Mouse (Mus musculus) heart, adult 9 months (tissue): ENCODE measurements around the gene Rep15.
A peak's percentile ranks its signal among the peaks of the same experiment; 100 is the strongest.

Experiments used
- DNase-seq, 2 experiments: peaks; one replicate each; pipeline ENCODE4 v3.0.0; 2022; ENCODE audit warnings: low spot score in 2 of 2

The Rep15 gene

DNA sequence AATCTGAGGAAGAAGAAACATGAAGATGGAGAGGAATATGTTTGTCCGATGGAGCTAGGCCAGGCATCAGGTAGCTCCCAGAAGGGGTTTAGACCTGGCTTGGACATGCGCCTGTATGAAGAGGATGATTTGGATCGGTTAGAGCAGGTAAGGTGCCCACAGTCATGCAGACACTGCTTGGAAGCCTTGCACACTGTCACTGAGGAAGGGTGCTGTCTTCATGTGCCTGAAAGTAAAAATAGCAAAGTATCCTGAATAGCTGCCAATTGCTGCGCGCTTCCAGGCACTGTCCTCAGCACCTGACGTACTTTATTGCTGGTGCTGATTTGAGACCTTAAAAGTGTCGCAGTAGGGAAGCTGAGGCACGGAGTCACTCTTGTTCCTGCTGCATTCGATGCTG lies 2.8 kb upstream of the Rep15 start:
- DNase-seq, result peak; percentile 25 to 55

DNA sequence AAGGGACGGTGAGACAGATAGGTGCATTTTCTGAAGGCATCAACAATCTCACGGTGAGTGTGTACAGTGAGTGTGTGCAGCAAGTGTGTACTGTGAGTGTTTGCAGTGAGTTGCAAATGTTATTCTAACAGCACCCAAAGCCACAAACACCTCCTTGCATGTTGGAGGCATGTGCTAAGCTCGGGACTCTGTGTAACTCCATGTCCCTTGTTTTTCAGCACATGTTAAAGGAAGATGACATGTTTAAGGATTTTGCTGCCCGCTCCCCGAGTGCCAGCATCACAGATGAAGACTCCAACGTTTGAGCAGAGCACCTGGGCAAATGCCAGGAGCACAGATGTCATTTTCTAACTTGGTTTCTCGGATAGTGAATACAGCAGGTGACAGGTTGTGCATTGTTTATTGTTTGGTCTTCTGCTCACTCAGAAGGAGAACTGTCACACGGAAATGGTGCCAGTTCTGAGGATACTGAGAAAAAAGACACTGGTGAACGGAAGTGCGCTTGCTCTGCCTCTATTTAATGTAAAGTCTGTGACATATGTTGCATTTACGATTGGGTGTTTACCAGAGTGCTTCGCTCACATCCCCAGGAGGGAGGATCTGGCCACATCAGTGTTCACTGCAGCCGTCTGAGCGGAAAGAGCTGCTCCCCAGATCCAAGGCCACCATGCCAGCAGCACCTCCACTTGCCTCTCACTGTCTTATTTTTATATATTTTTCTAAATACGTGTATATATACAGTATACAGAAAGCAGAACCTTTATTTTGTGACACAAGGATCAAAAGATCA lies 2.1 kb upstream of the Rep15 start:
- DNase-seq, result no peak

DNA sequence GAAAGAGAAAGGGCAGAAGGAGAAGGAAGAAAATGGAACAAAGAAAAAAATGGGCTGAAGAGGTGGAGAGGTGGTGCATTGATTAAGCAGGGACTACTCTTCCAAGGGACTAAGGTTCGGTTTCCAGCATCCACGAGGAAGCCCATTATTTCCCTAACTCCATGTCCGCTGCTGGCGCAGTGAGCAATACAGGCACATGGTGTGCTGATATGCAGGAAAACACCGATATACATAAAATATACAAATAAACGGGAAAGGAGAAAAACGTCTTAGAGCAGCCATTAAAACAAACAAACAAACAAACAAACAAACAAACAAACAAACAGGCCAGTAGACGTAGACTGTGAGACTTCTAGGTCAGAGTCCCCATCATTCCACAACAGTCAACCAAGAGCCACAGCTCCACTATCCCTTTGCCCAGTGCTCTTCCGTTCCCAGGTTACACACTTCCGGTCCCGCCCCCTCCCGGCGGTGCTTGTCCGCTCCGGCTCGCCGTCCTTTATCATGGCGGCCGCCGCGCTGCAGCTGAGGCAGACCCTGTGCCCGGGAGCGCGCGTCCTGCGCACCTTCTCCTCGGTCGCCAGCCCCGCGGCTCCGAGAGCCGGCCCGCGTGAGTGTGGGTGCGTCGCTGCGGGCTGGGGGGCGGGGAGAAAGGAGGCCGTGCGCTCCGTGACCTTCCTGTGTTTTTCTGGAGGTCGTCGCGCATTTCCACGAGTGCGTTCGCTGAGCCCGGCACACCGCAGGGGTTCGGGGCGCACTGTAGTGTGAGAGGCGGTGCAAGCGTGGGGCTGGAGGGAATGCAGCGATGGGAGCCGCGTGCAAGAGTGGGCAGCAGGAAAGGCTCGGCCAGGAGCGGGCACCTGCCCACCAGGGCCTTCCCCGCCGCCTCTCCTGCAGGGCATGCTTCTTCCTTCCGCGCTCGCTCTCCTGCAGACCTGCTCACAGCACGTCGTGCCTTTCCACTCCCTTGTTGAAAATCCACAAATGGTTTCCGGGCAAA lies 10.2 kb downstream of the Rep15 start, which contains the start of gene Mrps35:
TSS of gene Mrps35 (plus strand) at position 474 of the 1,000 bp plus-strand sequence.
- peak; percentile 72 to 86 for DNase-seq

DNA sequence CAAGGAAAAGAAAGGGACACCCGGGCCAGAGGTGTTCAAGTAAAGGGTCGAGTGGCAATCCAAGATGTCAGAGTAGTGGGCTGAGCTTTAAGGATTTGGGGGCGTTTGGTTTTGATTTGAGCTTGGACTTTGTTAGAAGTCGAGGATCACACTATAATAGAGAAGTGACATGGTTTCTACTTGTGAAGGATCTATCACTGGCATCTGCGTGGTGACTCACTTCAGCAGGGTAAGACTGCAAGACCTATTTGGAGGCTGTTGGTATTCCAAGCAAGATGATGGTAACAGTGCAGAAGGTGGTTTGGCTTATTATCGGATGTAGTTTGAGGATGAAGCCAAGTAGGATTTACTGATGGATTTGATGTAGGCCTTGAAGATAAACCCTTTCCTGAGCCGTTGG lies 11.2 kb downstream of the Rep15 start:
- DNase-seq, result no peak

DNA sequence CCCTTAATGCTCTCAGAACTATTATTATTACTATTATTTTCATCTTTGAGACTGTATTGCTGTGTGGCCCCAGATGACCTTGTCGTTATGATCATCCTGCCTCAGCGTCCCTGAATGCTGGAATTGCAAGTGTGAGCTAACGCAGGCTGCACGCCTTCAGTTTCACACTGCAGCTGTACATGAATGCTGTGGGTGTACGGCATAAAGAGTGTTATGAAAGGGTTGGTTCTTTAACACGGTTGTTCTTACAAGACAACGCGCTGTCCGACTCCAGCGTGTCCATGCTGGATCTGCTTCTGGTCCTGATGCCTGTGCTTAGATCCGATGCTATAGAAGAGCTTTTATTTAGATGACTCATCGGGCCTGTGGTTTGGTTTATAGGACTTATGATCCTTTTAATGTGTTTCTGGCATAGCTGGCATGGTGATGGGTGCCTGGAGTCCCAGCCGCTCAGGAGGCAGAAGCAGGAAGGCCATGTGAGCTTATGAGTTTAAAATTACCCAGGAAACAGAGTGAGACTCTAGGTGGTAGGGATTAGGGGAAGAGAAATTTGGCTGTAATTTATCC lies 16.9 kb downstream of the Rep15 start:
- no peak for DNase-seq

DNA sequence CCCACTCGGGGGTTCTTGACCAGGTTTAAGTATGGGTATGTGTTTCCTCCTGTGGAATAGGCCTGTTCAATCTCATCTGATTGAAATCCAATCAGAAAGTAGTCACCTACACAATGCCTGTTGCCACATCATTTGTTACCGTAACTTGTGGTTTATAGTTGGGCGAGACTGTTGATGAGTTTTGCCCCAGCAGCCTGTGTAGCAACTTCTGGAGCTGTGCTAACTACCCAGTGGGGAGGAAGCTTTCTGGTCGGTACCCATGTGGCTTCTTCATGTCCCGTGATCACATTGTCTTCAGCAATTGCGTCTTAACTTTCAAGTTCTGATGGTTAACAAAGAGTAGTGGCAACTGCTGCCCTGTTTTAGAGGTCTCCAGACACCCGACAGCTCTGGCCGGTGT lies 19.3 kb downstream of the Rep15 start:
- no peak for DNase-seq

DNA sequence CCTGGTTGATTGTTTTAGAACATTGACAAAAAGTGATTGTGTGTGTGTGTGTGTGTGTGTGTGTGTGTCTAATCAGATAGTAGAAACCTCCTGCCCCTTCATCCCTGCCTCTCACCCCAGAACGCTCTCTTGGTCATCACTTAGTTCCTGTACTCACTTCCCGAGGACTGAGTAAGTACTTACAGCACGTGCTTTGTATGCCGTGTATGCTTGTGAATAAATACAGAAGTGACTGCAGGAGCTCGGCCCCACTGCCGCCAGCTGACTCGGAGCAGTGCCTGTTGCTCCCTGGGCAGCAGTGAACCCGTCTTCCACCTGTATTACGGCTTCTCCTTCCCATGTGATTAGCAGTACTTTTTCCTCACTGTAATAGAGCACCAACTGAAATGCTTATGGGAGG lies 20.1 kb downstream of the Rep15 start:
- DNase-seq, result no peak

DNA sequence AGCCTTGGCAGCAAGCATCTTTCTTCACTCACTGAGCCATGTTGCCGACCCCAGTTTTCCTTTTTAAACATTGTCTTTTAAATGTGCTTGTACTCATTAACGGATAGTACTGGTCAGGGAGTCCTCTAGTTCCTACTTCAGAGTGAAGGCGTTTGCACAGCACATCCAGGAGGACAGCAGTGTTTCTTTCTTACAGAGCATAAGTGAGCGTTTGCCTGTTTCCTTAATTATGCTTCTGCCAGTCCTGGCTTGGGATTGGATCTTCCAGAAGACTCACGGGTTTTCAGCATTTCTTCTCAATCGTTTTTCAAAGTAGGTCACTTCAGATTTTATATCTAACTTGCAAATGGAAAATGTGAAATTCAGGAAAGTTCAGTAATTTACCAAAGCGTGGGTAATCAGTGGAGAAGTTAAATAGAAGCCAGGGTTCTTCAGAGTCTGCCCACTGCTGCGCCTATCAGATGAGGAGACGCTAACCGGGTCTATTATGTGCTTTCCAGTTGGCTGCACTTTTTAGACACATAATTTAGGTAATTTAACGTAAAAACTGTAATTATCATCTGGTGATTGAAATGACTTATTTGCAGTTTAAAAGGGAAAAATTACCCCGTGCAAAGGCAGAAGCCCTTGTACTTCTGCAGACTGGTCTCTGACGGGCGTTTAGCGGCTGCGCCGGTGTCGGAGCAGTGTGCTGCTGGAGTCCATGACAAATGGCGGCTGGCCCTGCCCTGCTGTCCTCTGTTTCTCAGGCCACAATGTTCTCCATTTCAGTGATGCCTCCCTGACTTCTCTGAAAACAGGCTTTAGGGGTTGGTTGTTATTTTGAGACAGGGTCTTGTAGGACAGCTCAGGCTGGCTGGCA lies 21.6 kb downstream of the Rep15 start:
- no peak for DNase-seq

DNA sequence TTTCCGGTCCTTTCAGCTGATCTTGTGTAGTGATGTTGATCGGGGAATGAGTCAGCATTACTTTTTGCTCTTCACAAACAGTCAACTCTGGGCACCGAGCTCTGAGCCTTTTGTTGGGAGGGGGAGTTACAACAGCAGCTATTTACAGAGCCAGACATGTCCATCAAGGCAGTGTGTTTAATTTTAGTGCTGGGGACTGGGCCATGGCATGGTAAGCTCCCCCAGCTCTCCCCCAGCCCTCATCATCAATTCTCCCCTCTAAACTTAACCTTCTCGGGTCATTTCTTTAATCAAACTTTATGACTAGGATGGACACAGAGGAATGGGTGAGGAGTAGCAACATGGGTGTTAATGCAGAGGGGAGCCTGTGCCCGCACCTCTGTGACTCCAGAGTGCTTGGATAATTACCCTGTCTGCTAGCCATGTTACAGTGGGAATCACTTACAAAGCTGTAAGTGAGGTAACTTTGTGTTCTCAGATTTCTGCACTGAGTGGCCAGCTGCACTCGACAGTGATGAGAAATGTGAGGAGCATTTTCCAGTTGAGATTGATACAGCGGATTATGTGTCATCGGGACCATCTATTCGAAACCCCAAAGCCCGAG lies 23.1 kb downstream of the Rep15 start:
- DNase-seq, result no peak

DNA sequence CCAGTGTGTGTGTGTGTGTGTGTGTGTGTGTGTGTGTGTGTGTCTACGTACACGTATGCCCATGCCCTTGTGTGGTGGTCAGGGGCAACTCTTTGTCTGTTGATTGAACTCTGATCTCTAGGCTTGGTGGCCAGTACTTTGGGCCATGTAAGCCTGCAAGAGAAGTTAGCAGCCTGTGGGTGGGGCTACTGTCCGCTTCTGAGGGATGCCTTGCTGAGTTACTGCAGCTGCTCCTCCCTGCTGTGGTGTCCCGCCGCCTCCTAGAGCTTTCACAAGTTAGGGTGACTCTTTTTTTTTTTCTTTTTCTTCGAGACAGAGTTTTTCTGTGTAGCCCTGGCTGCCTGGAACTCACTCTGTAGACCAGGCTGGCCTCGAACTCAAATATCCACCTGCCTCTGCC lies 26.9 kb downstream of the Rep15 start:
- no peak for DNase-seq

DNA sequence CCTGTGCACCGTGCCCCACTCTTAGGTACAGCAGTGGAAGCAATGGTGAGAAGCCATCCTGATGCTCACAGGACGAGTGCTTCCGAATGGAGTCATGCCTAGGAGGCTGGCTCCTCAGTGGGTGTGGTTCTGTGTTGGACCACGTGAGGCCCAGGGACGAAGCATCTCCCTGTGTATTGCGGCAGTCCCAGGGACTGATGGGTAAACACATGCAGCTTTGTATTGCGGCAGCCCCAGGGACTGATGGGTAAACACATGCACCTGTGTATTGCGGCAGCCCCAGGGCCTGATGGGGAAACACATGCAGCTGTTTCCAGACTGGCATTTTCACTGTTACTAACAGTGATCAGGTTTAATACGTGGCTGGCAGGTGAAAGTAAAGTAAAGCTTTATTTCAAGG lies 29.2 kb downstream of the Rep15 start:
- DNase-seq, result no peak

DNA sequence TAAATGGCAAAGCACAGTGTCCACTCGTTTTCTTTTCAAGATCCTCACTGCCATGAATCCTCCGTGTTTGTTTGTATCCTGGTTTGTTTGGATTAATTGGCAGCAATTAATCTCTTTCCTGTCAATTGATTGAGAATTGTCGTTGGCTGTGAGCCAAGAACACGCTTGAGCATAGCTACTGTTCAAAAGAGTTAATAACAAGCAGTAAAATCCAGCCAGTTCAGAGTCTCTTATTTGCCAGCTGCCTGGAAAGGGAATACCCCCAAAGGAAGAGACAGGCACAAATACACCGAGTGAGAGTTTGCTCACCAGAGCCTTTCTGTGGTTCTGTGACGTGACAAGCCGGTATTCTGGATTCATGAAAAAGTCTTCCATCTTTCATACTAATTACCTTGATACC lies 29.6 kb downstream of the Rep15 start:
- DNase-seq, result no peak

DNA sequence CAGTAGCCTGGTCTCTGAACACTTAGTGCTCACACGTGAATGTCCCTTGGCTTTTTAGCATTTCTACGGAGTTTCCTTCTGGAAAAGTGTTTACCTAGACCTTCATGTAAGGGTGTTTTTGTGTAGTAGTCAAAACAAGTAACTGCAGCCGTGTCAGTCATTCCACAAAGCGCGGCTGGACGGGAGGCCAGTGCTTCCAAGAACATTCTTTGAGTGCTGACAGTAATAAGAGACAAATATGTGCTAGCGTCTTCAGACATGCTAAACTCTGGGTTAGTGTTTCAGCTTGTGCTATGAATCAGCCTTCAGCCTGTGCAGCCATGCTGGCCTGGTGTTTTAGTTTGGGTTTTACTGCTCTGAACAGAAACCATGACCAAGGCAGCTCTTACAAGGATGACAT lies 30.3 kb downstream of the Rep15 start:
- DNase-seq, result no peak

DNA sequence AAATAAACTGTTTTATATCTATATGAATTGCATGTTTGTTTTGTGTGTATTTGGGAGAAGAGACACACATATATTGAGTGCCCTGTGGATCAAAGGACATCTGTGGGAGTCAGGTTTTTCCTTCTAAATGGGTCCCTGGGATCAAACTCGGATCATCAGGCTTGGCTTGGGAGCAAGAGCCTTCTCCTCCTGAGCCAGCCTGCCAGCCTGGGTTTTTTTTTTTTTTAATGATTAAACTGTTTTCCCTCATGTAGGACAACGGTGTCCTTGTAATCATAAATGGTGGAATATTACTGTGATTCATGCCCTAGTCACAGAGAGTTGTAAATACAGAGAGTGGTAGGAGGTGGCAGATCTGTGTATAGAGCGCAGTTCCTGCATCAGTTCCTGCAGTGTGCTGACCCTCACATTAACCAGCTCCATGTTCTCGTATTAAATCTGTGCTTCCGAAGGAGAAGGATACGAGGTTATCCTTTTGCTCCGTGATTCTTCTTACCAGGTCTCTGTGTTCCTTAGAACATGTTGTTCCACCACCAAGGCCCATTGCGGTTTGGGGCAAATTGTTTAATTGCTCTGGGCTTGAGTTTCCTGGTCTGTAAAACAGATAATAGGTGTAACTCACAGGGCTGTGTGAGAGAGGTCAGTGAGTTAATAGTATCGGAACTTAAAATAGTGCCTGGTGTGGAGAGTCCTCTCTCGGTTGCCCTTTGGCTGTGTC lies 32.0 kb downstream of the Rep15 start:
- no peak for DNase-seq

DNA sequence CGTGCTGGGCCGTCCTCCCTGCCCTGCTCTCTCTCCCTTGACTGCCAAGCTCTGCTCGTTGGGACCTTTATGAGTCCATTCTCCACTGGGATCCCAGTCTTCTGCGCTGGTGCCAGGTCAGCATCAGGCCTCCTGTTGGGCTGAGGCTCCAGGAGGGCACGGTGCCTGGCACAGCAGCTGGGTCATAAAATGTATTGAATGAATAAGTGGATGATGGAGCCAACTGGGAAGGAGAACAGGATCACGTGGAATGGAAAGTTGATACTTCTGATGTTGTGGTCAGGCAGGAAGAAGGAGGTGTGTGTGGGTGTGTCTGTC lies 32.5 kb downstream of the Rep15 start:
- peak; percentile 33 to 60 for DNase-seq

DNA sequence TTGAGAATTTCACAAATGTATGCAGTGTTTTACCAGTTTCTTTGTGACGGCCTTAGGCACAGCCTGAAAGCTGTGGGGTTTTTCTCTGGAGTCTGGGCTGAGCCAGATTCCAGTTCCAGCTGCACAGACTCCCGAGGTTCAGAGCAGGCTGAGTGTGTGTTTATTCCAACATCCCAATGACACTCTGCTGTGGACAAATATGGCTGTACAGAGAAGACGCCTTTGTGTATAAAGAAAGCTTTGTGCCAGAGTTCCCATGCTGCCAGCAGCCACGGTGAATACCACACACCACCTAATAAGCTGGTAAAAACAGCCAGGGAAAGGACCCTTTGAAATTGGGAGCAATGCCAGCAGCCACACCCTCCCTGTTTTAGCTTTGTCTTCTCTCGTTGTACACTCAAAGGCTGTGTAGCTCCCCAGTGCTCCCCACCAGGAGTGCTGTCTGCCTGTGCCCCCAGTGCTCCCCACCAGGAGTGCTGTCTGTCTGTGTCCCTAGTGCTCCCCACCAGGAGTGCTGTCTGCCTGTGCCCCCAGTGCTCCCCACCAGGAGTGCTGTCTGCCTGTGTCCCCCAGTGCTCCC lies 43.5 kb downstream of the Rep15 start:
- DNase-seq, result no peak

DNA sequence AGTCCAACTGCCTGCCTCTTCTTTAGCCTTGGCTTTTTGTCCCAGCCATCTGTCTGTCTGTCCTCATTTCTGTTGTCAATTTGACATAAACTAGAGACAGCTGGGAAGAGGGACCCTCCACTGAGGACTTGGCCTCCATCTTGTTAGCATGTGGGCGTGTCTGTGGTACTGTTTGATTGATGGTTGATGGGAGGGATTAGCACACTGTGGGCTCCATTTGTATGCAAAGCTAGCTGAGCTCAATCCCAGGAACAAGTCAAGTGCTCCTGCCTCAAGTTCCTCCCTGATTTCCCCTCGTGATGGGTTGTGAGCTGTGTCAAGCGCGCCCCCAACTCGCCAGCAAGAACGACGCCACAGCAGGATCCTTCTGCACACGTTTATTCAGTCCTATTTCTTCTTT lies 44.5 kb downstream of the Rep15 start:
- DNase-seq, result no peak

DNA sequence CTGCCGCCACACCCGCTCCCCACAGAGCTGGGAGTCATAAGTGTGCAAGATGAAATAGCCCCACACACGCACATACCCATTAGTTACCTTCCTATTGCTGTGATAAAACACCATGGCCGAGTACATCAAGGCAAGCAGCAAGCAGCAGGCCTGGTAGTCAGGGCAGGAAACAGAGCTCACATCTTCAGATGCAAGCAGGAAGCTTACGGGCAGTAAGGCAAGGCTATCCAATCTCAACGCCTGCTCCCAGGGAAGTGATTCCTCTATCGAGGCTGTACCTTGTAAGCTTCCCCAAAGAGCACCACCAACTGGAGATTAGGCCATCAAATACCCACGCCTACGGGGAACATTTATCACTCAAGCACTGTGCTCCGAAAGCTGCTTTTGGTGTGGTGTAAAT lies 47.5 kb downstream of the Rep15 start:
- DNase-seq, result no peak
